Mouse (Mus musculus) forebrain, postnatal 0 days (tissue): ENCODE measurements around the gene Lrrc4. TPM values are rescaled to one million over a fixed set of nuclear protein-coding genes. Genes with fewer than 3 reads are reported as not detected.

Experiments used
- ATAC-seq: fragments of 200-750 bp; cut with Nextera tagmentation; 2 replicates; pipeline ENCODE4 v1.8.0; 2017; ENCODE audit warnings: mild to moderate bottlenecking, moderate library complexity
- DNase-seq: peaks from one replicate; pipeline ENCODE4 v3.0.0-alpha.2; 2015
- H3K27ac ChIP-seq: fragments of 300-500 bp; sonication (generic); 2 replicates; pipeline ENCODE4 v1.5.1; 2014; ENCODE audit warnings: low read depth, mild to moderate bottlenecking, antibody characterized with exemption, low read length, moderate library complexity, mixed read lengths
- H3K27me3 ChIP-seq: fragments of 300-500 bp; sonication (generic); 2 replicates; pipeline ENCODE4 v1.6.1; 2014; ENCODE audit warnings: mild to moderate bottlenecking, low read length, mixed read lengths; ENCODE audit not compliant: insufficient read depth
- H3K36me3 ChIP-seq: fragments of 300-500 bp; sonication (generic); 2 replicates; pipeline ENCODE4 v1.6.1; 2014; ENCODE audit warnings: mild to moderate bottlenecking, moderate library complexity; ENCODE audit not compliant: insufficient read depth
- H3K4me1 ChIP-seq: fragments of 300-500 bp; sonication (generic); 2 replicates; pipeline ENCODE4 v1.6.1; 2014; ENCODE audit warnings: antibody characterized with exemption; ENCODE audit not compliant: insufficient read depth
- H3K4me2 ChIP-seq: fragments of 300-500 bp; sonication (generic); 2 replicates; pipeline ENCODE4 v1.6.1; 2014; ENCODE audit warnings: low read depth, mild to moderate bottlenecking, moderate library complexity
- H3K4me3 ChIP-seq: fragments of 300-500 bp; sonication (generic); 2 replicates; pipeline ENCODE4 v1.5.1; 2014; ENCODE audit warnings: low read depth, low read length, mixed read lengths
- H3K9ac ChIP-seq: fragments of 300-500 bp; sonication (generic); 2 replicates; pipeline ENCODE4 v1.6.1; 2014; ENCODE audit warnings: mild to moderate bottlenecking
- H3K9me3 ChIP-seq: fragments of 300-500 bp; sonication (generic); 2 replicates; pipeline ENCODE4 v1.6.1; 2016; ENCODE audit warnings: low read length
- CTCF ChIP-seq: sonication (generic); IDR thresholded peaks from 2 replicates; pipeline ENCODE4 v1.5.1; 2016; ENCODE audit warnings: antibody characterized with exemption, control low read depth, low read depth
- WGBS: fragments of 180-500 bp; shearing (Covaris S2); extraction: QIAGEN DNeasy Blood & Tissue Kit; methylation state at CpG from one replicate; pipeline ENCODE4 v1.1.7; 2014; 5-methylcytosine and 5-hydroxymethylcytosine counted together
- polyA plus RNA-seq: library from polyadenylated mRNA; unstranded; fragments of >200 nt; fragmentation: Nextera tagmentation; extraction: Ambion mirVana; gene quantifications from 2 replicates; pipeline ENCODE4 v1.2.1, GENCODE M21; 2015
- total RNA-seq: library from RNA; depleted of rRNA; stranded (reverse); fragments of >200 nt; gene quantifications from 2 replicates; pipeline ENCODE4 v1.2.3, GENCODE M21; 2014

The Lrrc4 gene
- total and polyA plus RNA-seq, 2 experiments from 2014 or later = 5.4 to 37.1 TPM

DNA sequence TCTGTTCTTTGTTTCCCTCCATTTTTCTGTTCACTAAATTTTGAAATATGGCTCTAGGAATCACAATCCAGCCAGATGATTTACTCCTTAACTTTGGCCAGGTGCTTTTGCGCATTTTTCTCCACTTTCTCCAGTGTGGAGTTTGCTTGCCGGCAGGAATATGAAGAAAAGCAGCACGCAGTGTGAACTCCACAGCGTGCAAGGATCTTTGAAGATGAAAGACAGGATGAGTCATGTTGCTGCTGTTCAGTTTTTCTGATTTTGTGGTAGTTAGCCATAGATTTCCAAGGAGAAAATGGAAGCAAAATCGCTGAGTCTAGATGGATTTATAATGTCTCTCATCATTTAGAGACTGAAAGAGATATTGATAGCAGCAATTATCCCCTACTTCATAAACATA lies 191.5 kb downstream of the Lrrc4 start:
- Histone ChIP-seq H3K9ac (no peak overlapping the region), H3K27ac (no peak overlapping the region), H3K4me2 (no peak overlapping the region), H3K27me3 (no peaks in the 10 kb centered on the region), H3K36me3 (no peaks in the 10 kb centered on the region), H3K9me3 (no peaks in the 10 kb centered on the region), H3K4me3 (no peak overlapping the region), H3K4me1 (peaks cover 8% of the 10 kb centered on the region; the same call in 1 of the 2 replicates)
- 75% methylated on average over 5 of the region's 5 CpGs for WGBS
- TF ChIP-seq CTCF = no peak
- DNase-seq (no peak), ATAC-seq (no peak)

DNA sequence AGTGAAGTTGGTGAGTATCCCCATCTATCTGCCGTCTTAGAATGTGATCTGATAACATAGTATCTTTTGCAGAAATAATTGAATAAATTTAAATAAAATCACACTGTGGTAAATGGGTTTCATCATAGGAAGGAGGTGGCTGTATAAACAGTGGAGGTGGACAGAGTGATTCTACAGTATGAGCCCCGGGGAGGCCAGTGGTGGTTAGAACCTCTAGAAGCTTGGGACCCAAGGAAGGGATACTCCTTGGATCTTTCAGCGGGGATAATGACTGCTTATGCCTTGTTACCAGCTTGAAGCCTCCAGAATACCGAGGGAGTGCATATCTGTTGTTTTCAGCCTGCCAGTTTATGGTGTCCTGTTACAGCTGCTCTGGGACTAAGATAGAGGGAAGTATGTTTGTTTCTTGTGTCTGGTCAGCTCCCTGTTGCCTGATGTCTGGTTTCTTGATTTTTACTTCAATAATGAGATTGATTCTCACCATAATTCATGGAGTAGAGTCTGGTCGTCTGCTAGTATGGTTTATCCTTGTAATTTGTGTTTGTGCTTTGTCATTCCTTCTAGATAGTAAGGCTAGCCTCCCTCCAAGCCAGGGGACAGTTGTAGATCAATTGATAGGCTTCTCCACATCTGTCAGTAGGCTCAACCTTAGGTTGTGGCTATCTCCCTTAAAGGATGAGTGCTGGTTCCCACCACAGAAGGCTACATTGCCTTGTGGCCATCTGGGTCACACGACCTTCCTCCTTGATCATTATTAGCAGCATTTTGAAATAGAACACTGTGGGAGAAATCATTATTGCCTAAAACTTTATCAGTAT lies 195.8 kb downstream of the Lrrc4 start:
- ATAC-seq = no peak
- H3K9ac ChIP-seq = no peak overlapping the region
- H3K9me3 ChIP-seq = no peaks in the 10 kb centered on the region
- no peak overlapping the region for H3K27ac ChIP-seq
- no peaks in the 10 kb centered on the region for H3K4me1 ChIP-seq
- TF ChIP-seq CTCF = no peak
- H3K36me3 ChIP-seq = no peaks in the 10 kb centered on the region
- H3K27me3 ChIP-seq = no peaks in the 10 kb centered on the region
- no peak overlapping the region for H3K4me3 ChIP-seq
- no peak overlapping the region for H3K4me2 ChIP-seq
- DNase-seq = no peak
- 81% methylated on average over 6 of the region's 6 CpGs for WGBS

DNA sequence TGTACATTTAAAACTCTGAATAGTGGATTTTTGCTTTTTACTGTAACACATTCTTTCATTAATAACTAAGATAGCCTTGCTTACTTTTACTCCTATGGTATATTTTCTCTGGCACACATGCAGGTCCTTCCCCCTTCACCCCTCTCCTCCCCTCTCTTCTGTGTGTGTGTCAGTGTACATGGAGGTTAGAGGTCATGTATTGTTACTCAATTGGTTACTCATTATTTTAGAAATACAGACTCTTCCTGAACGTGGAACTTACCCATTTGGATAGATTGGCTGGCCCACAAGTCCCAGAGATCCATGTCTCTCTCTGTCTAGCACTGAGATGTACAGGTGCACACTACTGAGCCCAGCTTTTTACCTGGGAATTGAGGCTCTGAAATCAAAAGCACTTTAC lies 196.5 kb downstream of the Lrrc4 start:
- H3K9ac ChIP-seq = no peak overlapping the region
- no peaks in the 10 kb centered on the region for H3K36me3 ChIP-seq
- H3K4me3 ChIP-seq = no peak overlapping the region
- 53% methylated on average over 1 of the region's 1 CpGs for WGBS
- no peak for TF ChIP-seq CTCF
- no peak overlapping the region for H3K27ac ChIP-seq
- no peaks in the 10 kb centered on the region for H3K27me3 ChIP-seq
- ATAC-seq = no peak
- H3K9me3 ChIP-seq = no peaks in the 10 kb centered on the region
- no peak for DNase-seq
- no peak overlapping the region for H3K4me2 ChIP-seq
- no peaks in the 10 kb centered on the region for H3K4me1 ChIP-seq

DNA sequence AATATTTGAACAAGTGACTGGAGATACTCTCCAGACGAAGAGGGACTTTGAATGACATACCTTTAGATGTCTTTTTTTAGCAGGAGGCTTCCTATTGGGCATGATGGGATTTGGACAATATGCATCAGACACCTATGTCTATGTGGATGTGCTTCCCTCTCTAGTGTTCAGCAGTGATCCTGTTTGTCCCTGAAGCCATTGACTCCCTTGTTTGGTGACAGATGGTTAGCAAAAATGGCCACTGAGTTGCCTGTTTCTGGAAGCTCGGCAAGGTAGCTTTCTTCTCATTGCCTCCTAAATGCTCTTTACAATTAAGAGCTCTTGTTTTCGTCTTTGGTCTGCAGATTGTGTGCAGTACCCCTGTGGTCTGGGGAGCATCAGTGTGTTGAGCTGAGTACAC lies 197.9 kb downstream of the Lrrc4 start:
- ATAC-seq (no peak), DNase-seq (no peak)
- Histone ChIP-seq H3K4me3 (no peak overlapping the region), H3K9me3 (no peaks in the 10 kb centered on the region), H3K4me1 (no peaks in the 10 kb centered on the region), H3K27ac (no peak overlapping the region), H3K36me3 (no peaks in the 10 kb centered on the region), H3K27me3 (no peaks in the 10 kb centered on the region), H3K9ac (no peak overlapping the region), H3K4me2 (no peak overlapping the region)
- TF ChIP-seq CTCF = no peak
- 40% methylated on average over 3 of the region's 3 CpGs for WGBS

DNA sequence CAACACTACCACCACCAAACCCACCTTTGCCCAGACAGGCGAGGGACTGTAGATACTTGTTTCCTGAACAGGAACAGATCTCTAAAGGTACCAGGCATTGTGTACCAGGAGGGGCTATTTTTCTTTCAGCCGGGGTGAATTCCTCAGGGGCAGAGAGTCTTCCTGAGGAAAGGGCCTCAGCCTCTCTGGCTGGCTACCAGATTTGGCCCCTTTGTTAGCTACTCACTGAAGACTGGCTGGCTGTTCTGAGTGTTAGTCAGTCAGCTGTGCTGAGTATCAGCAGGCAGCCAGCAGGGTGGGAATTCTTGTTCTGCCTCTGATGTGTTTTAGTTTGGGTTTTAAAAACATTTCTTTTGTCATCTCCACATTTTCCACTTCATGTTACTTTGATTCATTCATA lies 198.4 kb downstream of the Lrrc4 start:
- Histone ChIP-seq H3K4me1 (no peaks in the 10 kb centered on the region), H3K36me3 (no peaks in the 10 kb centered on the region), H3K27ac (no peak overlapping the region), H3K4me2 (no peak overlapping the region), H3K9me3 (no peaks in the 10 kb centered on the region), H3K4me3 (no peak overlapping the region), H3K27me3 (no peaks in the 10 kb centered on the region), H3K9ac (no peak overlapping the region)
- DNase-seq (peak; percentile 43), ATAC-seq (no peak)
- WGBS = 27% methylated on average over 2 of the region's 2 CpGs
- no peak for TF ChIP-seq CTCF

DNA sequence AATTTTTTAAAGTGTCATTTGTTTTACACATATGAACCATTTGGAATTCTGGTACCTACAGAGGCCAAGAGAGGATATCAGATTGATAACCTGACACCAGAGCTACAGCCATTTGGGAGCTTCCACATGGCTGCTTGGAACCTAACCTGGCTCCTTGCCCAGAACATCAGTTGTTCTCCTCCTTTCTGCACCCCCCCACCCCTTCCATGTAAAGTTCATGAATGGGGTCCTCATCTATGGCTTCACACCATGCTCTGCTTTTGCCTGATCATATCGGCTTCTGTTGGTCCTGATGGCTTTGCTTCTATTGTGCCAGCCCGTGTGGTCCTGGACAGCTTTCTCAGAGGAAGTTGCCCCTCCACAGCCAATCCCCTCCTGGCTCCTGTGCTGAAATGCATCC lies 200.6 kb downstream of the Lrrc4 start:
- Histone ChIP-seq H3K27me3 (no peaks in the 10 kb centered on the region), H3K36me3 (no peaks in the 10 kb centered on the region), H3K4me3 (no peak overlapping the region), H3K9ac (no peak overlapping the region), H3K9me3 (no peaks in the 10 kb centered on the region), H3K27ac (no peak overlapping the region), H3K4me1 (no peaks in the 10 kb centered on the region), H3K4me2 (no peak overlapping the region)
- 42% methylated on average over 2 of the region's 2 CpGs for WGBS
- ATAC-seq (no peak), DNase-seq (no peak)
- TF ChIP-seq CTCF = no peak

DNA sequence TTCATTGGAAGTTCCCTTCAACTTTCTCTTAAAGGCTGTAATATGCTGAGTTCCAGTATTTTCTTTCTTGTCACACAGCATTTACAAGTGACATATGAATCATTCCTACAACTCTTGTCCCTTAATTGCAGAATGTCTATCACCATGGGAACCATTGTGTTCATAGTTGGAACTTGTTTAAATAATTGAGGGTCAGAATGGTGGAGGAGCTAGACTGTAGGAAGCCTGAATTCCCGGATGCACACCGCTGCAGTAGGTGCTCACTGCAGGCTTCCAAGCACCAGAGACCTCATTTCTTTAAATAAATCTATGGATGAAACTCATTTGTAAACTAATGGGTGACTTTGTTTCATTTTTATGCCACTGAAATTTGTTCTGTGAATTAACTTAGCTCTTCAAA lies 201.7 kb downstream of the Lrrc4 start:
- Histone ChIP-seq H3K9ac (no peak overlapping the region), H3K4me1 (no peaks in the 10 kb centered on the region), H3K36me3 (no peaks in the 10 kb centered on the region), H3K27ac (no peak overlapping the region), H3K27me3 (no peaks in the 10 kb centered on the region), H3K4me2 (no peak overlapping the region), H3K9me3 (no peaks in the 10 kb centered on the region), H3K4me3 (no peak overlapping the region)
- DNase-seq (no peak), ATAC-seq (0 out of 2 replicates have a peak, but pooled peaks have one; percentile 43)
- 17% methylated on average over 2 of the region's 2 CpGs for WGBS
- no peak for TF ChIP-seq CTCF
